Mouse (Mus musculus) liver, adult 2 months (tissue): Measurements from ENCODE around the gene Mettl16.

Source experiments
- CTCF ChIP-seq: fragments of 200-500 bp; IDR thresholded peaks from 2 replicates; pipeline ENCODE4 v1.5.1; 2011; ENCODE audit warnings: low read depth, low read length, control low read depth
- POLR2A ChIP-seq: fragments of 200-500 bp; IDR thresholded peaks from 2 replicates; pipeline ENCODE4 v1.6.1; 2011; ENCODE audit warnings: low read length, control low read depth; ENCODE audit not compliant: insufficient read depth; ENCODE audit errors: extremely low read depth

DNA sequence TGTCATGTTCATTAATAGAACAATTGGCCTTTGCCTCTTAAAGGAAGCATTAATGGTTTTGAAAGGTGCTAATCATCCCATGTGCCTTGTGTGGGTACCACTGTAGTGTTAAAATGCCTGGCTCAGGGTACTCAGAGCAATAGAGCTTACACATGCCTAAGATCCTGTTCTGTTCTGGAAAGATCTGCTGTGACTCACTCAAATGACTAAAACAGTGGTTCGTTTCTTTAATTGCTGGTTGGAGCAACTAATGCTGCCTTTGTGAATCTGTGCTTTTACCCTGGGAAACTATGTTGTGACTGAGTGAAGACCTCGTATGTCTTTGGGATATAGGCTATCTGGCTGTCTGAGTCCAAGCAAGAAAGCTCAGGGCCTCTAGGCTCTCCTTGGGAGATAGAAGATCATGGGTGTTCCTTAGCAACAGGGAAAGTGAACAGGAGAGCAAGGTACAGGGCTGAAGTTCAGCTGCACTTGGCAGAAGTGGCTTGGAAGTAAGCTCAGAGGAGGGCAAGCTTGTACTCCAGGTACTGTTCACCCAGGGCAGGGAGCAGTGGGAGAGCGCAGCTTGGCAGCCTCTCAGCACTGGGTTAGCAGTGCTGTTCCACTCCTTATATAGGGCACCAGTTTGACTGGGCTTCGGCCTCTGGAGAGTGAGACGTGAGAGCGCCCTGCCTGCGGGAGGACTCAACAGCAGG lies 52.3 kb downstream of the Mettl16 start:
- no peak for TF ChIP-seq POLR2A
- TF ChIP-seq CTCF = no peak
